Mouse (Mus musculus) spleen, adult 2 months (tissue): ENCODE data around the gene Arhgap9.

Experiments
- CTCF ChIP-seq: fragments of 200-500 bp; IDR thresholded peaks from 2 replicates; pipeline ENCODE4 v1.5.1; 2011; ENCODE audit warnings: mild to moderate bottlenecking, inconsistent platforms; ENCODE audit not compliant: insufficient read depth, insufficient read length, insufficient replicate concordance; ENCODE audit errors: extremely low read depth
- POLR2A ChIP-seq: fragments of 200-500 bp; IDR thresholded peaks from 2 replicates; pipeline ENCODE4 v1.6.1; 2011; ENCODE audit warnings: low read depth, low read length, inconsistent platforms

DNA sequence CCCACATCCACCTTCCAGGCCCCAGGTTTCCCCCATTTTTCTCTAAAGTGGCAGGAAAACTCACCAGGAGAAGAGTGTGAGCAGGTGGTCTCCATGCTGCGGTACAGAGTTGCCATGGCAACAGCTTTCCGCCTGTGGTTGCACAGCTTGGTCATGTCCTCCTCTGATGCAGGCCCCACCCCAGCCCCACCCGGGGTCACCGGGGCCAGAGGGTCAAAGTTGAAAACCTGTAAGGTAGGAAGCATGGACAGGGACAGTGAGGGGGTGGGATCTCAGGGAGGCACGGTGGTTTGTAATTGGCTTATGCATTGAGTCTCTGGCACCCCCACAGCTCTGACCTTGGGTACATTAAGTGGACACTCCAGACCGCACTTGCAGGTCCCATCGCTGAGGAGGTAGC, 35.0 kb upstream of the Arhgap9 start:
- no peak for TF ChIP-seq POLR2A
- TF ChIP-seq CTCF, result no peak
